Mouse (Mus musculus) stomach, embryonic 14.5 days (tissue): ENCODE data around the gene Tst. TPM values are rescaled to one million over a fixed set of nuclear protein-coding genes. Genes with fewer than 3 reads are reported as not detected.

Source experiments
- ATAC-seq: fragments of 200-750 bp; cut with Nextera tagmentation; 2 replicates; pipeline ENCODE4 v1.8.0; 2017; ENCODE audit warnings: low read depth, moderate TSS enrichment; ENCODE audit not compliant: insufficient number of reproducible peaks, insufficient read depth, low FRiP score
- H3K27ac ChIP-seq: fragments of 300-500 bp; sonication (generic); 2 replicates; pipeline ENCODE4 v1.5.1; 2014; ENCODE audit warnings: mild to moderate bottlenecking, low read length, moderate library complexity, mixed read lengths
- H3K27me3 ChIP-seq: fragments of 300-500 bp; sonication (generic); 2 replicates; pipeline ENCODE4 v1.6.1; 2014; ENCODE audit warnings: low read length, control low read depth, mixed read lengths; ENCODE audit not compliant: control insufficient read depth, insufficient read depth
- H3K36me3 ChIP-seq: fragments of 300-500 bp; sonication (generic); 2 replicates; pipeline ENCODE4 v1.6.1; 2014; ENCODE audit warnings: mild to moderate bottlenecking, control low read depth, low read length, moderate library complexity, mixed read lengths; ENCODE audit not compliant: control insufficient read depth, insufficient read depth
- H3K4me1 ChIP-seq: fragments of 300-500 bp; sonication (generic); 2 replicates; pipeline ENCODE4 v1.6.1; 2014; ENCODE audit warnings: low read length, control low read depth, mixed read lengths; ENCODE audit not compliant: control insufficient read depth, insufficient read depth
- H3K4me2 ChIP-seq: fragments of 300-500 bp; sonication (generic); replicated peaks from 2 replicates; pipeline ENCODE4 v1.6.1; 2014; ENCODE audit warnings: low read depth, low read length, control low read depth
- H3K4me3 ChIP-seq: fragments of 300-500 bp; sonication (generic); 2 replicates; pipeline ENCODE4 v1.5.1; 2014; ENCODE audit warnings: low read depth, low read length, control low read depth
- H3K9ac ChIP-seq: fragments of 300-500 bp; sonication (generic); replicated peaks from 2 replicates; pipeline ENCODE4 v1.6.1; 2014; ENCODE audit warnings: low read depth, mild to moderate bottlenecking, control low read depth, low read length, moderate library complexity, mixed read lengths
- H3K9me3 ChIP-seq: fragments of 300-500 bp; sonication (generic); 2 replicates; pipeline ENCODE4 v1.6.1; 2016; ENCODE audit warnings: low read depth, low read length, control low read depth; ENCODE audit not compliant: control insufficient read depth
- WGBS: fragments of 180-500 bp; shearing (Covaris S2); extraction: QIAGEN DNeasy Blood & Tissue Kit; methylation state at CpG from one replicate; pipeline ENCODE4 v1.1.7; 2014; 5-methylcytosine and 5-hydroxymethylcytosine counted together
- polyA plus RNA-seq: library from polyadenylated mRNA; unstranded; fragments of >200 nt; fragmentation: Nextera tagmentation; extraction: Ambion mirVana; gene quantifications from 2 replicates; pipeline ENCODE4 v1.2.1, GENCODE M21; 2014

The Tst gene
- polyA plus RNA-seq, 1 experiment from 2014 or later, result 38.6 TPM

DNA sequence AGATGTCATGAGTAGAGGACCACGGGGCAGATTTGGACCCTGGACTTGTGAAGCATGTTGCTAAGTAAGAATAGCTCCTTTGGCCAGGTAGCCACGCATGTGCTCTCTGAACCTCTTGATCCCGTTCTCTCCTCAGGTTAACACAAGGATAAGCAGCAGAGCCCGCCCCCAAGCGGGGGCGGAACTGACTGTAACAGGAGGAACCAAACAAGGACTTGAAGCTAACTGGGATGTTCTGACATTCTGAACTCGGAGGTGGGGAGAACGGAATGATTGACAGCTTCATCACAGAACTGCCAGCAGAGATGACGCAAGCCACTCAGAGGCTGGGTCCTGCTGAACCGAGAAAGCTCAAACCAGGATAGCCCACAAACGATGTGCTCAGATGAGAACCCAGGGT lies 18.8 kb upstream of the Tst start:
- 14% methylated on average over 11 of the region's 11 CpGs for WGBS
- no peak overlapping the region for H3K4me2 ChIP-seq
- no peak for ATAC-seq
- H3K27me3 ChIP-seq, result no peaks in the 10 kb centered on the region
- H3K36me3 ChIP-seq, result no peaks in the 10 kb centered on the region
- no peaks in the 10 kb centered on the region for H3K9me3 ChIP-seq
- peaks cover 7% of the 10 kb centered on the region for H3K4me1 ChIP-seq
- H3K9ac ChIP-seq, result no peak overlapping the region
- no peak overlapping the region for H3K4me3 ChIP-seq
- H3K27ac ChIP-seq, result no peak overlapping the region

GRCm38 (mm10) chr15:78422046-78422956 lies 16.6 kb upstream of the Tst start:
- no peaks in the 10 kb centered on the region for H3K27me3 ChIP-seq
- peak; percentile 43; the same call in 1 of the 2 replicates for ATAC-seq
- no peaks in the 10 kb centered on the region for H3K9me3 ChIP-seq
- no peaks in the 10 kb centered on the region for H3K36me3 ChIP-seq
- 0 out of 2 replicates have a peak, but pooled peaks cover 3% of the 10 kb centered on the region for H3K4me1 ChIP-seq
- 0 out of 2 replicates have a peak overlapping the region, but pooled peaks have one; percentile 19 for H3K4me2 ChIP-seq
- H3K4me3 ChIP-seq, result no peak overlapping the region
- no peak overlapping the region for H3K27ac ChIP-seq
- 15% methylated on average over 16 of the region's 16 CpGs for WGBS
- no peak overlapping the region for H3K9ac ChIP-seq

- ATAC-seq, result no peak
- H3K9me3 ChIP-seq, result no peaks in the 10 kb centered on the region
- no peaks in the 10 kb centered on the region for H3K36me3 ChIP-seq
- no peak overlapping the region for H3K27ac ChIP-seq
- no peak overlapping the region for H3K4me3 ChIP-seq
- peaks cover 3% of the 10 kb centered on the region; the same call in 1 of the 2 replicates for H3K4me1 ChIP-seq
- no peak overlapping the region for H3K4me2 ChIP-seq
- no peaks in the 10 kb centered on the region for H3K27me3 ChIP-seq
- 83% methylated on average over 13 of the region's 13 CpGs for WGBS
- no peak overlapping the region for H3K9ac ChIP-seq
Measured at GRCm38 (mm10) chr15:78420395-78420794, 14.7 kb upstream of the Tst start.

DNA sequence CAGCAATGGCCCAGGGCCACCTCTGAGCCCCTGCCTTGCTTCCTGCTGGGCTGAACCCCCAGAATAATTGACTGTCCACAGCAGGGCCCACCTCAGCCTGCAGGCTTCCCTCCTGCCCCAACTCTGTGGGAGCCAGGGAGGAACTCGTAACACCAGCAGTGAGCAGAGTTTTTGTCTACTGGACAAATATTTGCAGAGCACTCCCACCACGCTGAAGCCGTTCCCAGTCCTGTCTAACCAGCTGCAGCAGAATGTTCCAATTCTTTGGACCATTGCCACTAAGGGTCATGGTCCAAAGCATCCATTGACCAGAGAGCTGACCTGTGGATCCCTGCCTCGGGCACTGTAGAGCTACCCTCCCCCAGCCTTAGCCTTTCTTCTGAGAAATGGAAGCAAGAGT lies 11.2 kb upstream of the Tst start:
- ATAC-seq, result peak; percentile 77
- 22% methylated on average over 4 of the region's 4 CpGs for WGBS
- H3K27me3 ChIP-seq, result no peaks in the 10 kb centered on the region
- H3K4me1 ChIP-seq, result no peaks in the 10 kb centered on the region; the same call in 1 of the 2 replicates
- no peak overlapping the region for H3K4me2 ChIP-seq
- no peak overlapping the region for H3K9ac ChIP-seq
- no peak overlapping the region for H3K4me3 ChIP-seq
- peak overlapping the region; percentile 62 for H3K27ac ChIP-seq
- H3K9me3 ChIP-seq, result no peaks in the 10 kb centered on the region
- no peaks in the 10 kb centered on the region; the same call in 1 of the 2 replicates for H3K36me3 ChIP-seq

GRCm38 (mm10) chr15:78414157-78414556 lies 8.4 kb upstream of the Tst start:
- H3K27ac ChIP-seq, result no peak overlapping the region
- H3K9me3 ChIP-seq, result no peaks in the 10 kb centered on the region
- H3K4me2 ChIP-seq, result no peak overlapping the region
- ATAC-seq, result no peak
- no peak overlapping the region for H3K4me3 ChIP-seq
- peaks cover 16% of the 10 kb centered on the region; the same call in 1 of the 2 replicates for H3K27me3 ChIP-seq
- H3K36me3 ChIP-seq, result no peaks in the 10 kb centered on the region; the same call in 1 of the 2 replicates
- peaks cover 8% of the 10 kb centered on the region; the same call in 1 of the 2 replicates for H3K4me1 ChIP-seq
- WGBS, result 87% methylated on average over 8 of the region's 8 CpGs
- no peak overlapping the region for H3K9ac ChIP-seq

DNA sequence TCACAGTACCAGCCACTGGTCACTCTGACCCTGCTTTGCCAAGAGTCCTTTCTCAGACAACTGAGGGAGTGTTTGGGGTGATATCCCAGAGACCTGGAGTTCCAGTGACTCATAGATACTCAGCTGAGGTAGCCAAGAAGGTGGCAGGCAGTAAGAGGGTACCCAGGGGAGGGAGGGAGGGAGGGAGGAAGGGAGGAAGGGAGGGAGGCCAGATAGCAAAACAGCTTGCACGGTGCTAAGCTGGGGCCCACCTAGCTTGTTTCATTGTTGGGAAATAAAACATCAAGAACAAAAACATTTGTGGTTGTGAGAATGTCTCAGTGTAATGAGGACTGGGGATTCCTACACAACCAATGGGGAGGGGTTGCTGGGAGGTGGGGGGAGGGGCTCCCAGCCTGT lies 8.0 kb upstream of the Tst start:
- Histone ChIP-seq H3K27ac (no peak overlapping the region), H3K9ac (no peak overlapping the region), H3K4me2 (no peak overlapping the region), H3K4me3 (no peak overlapping the region), H3K4me1 (peaks cover 8% of the 10 kb centered on the region; the same call in 1 of the 2 replicates), H3K9me3 (no peaks in the 10 kb centered on the region), H3K36me3 (no peaks in the 10 kb centered on the region; the same call in 1 of the 2 replicates), H3K27me3 (peaks cover 16% of the 10 kb centered on the region; the same call in 1 of the 2 replicates)
- ATAC-seq, result no peak
- WGBS, result 61% methylated on average over 1 of the region's 1 CpGs

DNA sequence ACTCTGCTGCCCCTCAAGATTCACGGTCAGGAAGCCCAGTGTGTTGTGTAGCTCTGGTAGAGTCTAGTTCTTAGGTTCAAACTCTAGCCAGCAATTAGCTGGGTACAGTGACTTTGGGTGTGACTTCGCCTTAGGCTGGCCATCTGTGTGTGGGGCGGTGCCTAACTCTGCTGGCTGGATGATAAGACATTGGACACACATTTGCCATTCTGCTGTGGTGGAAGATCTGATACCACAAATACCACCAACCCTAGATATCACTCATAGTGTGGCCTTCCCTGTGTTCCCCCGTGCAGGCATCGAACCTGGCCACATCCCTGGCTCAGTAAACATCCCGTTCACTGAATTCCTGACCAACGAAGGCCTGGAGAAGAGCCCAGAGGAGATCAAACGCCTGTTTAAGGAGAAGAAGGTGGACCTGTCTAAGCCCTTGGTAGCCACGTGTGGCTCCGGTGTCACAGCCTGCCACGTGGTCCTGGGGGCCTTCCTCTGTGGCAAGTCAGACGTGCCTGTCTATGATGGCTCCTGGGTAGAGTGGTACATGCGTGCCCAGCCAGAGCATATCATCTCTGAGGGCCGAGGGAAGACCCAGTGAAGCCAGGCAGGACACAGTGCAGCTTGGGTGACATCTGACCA lies 7.5 kb upstream of the Tst start:
- H3K4me3 ChIP-seq, result no peak overlapping the region
- peaks cover 16% of the 10 kb centered on the region; the same call in 1 of the 2 replicates for H3K27me3 ChIP-seq
- peak; percentile 39; the same call in 1 of the 2 replicates for ATAC-seq
- peaks cover 8% of the 10 kb centered on the region; the same call in 1 of the 2 replicates for H3K4me1 ChIP-seq
- WGBS, result 83% methylated on average over 14 of the region's 14 CpGs
- no peak overlapping the region for H3K4me2 ChIP-seq
- H3K36me3 ChIP-seq, result no peaks in the 10 kb centered on the region; the same call in 1 of the 2 replicates
- H3K27ac ChIP-seq, result no peak overlapping the region
- no peak overlapping the region for H3K9ac ChIP-seq
- no peaks in the 10 kb centered on the region for H3K9me3 ChIP-seq

- Histone ChIP-seq H3K36me3 (no peaks in the 10 kb centered on the region; the same call in 1 of the 2 replicates), H3K4me3 (peak overlapping the region; percentile 17), H3K4me1 (peaks cover 20% of the 10 kb centered on the region; the same call in 1 of the 2 replicates), H3K27ac (no peak overlapping the region), H3K9me3 (no peaks in the 10 kb centered on the region), H3K27me3 (peaks cover 16% of the 10 kb centered on the region; the same call in 1 of the 2 replicates), H3K9ac (no peak overlapping the region), H3K4me2 (peak overlapping the region; percentile 44)
- no peak for ATAC-seq
- WGBS, result 17% methylated on average over 12 of the region's 12 CpGs
Measured at GRCm38 (mm10) chr15:78409570-78410052, 3.9 kb upstream of the Tst start.
